Mouse (Mus musculus): ENCODE measurements around the gene Crybg1.
"Not testable (repeated sequence)": the region's sequence is repeated elsewhere in the genome, so short reads cannot be mapped to it uniquely, and the experiment has no call there.

The Crybg1 gene

GRCm38 (mm10) chr10:44005677-44006641 lies 142.7 kb downstream of the Crybg1 start:
- no peak for DNase-seq (ENCODE audit: low spot score)

GRCm38 (mm10) chr10:44004221-44004751 lies 144.4 kb downstream of the Crybg1 start:
- no peak for DNase-seq (ENCODE audit: low spot score)

DNA sequence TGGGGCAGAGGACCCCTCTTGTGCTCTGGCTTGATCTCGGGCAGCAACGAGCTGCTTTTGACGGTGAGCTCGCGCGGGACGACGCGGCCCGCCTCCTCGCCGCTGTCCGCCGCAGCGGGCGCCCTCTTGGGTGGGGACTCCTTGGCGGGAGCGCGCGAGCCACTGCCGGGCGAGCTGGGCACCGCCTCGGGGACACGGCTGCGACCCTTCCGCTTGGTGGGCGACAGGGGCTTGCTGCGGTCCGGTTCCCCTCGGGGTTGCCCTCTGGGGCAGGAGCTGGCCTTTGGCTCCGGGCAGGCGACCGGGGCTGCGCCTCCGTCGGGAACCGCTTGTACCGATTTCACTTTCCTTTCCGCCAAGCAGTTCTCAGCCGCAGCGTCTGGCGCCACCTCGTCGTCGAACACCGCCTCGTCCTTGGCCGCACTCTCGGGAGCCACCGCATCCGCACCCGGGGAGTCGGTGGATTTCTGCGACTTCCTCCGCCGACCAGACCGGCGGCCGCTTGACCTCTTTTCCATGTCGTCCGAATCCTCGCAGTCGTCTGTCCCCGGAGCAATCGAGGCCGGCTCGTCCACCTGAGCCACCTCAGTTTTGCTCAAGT lies 145.0 kb downstream of the Crybg1 start:
- no peak for DNase-seq (ENCODE audit: low spot score)

DNA sequence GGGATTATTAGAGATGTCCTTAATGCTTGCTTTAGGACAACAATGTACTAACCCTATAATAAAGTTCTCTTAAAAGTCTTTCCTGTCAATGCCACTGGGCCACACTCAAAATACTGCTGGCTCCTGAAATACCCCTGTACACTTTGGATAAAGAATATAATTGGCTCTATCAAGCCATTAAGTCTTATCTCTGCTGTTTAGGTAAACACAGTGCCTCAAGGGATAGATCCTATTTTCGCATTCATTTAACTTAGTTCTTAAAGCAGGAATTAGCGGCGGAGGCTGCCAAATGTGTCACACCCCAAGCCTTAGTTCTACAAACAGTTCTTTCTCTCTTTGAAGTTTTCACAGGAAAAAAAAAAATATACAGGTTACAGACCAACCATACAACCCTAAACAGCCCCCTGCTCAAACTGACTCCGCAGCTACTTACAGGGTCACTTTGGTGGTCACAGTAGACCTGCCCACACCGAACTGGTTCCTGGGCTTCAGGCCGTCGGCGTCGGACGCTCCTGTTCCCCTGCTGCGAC lies 145.6 kb downstream of the Crybg1 start:
- DNase-seq (ENCODE audit: low spot score), result no peak

DNA sequence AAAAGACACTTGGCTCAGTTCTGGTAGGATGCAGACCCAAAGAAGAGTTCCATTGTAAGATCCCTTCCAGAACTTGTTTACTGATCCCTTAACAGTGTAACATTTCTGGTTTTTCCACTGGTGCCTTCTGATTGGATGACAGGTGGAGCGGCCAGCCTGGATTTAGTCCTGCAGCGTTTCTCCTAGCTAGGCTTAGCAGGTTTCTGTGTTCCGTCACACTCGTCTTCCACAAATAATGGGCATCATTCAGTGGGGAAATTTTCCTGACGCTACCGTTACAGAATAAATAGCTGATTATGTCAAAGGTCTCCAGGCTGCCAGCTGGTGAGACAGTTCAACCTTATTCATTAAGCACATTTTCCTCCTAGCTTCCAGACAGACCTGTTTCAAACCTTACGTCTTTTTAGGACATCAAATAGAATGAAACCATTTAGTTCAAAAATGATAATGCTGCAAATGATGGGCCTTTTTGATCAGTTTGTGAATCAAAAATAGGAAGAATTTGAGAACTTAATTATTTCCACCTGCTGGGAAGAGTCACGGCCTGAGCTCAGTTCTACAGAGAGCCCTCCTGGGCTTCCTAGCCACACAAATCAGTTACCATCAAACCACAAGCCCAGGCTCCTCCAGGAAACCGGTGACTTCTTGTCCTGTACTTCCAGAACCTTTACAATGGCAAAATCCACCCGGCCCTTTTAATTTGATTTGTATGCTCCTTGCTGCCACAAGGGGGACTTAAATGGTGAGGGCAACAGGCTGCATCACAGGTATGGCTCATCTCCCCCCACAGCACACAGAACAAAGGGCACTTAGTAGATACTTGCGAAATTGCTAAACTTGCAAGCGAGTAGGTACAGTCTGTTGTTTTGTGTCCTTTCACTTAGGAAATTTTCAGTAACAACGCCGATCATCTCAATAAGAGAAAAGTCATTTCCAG lies 146.4 kb downstream of the Crybg1 start:
- no peak for DNase-seq (ENCODE audit: low spot score)

DNA sequence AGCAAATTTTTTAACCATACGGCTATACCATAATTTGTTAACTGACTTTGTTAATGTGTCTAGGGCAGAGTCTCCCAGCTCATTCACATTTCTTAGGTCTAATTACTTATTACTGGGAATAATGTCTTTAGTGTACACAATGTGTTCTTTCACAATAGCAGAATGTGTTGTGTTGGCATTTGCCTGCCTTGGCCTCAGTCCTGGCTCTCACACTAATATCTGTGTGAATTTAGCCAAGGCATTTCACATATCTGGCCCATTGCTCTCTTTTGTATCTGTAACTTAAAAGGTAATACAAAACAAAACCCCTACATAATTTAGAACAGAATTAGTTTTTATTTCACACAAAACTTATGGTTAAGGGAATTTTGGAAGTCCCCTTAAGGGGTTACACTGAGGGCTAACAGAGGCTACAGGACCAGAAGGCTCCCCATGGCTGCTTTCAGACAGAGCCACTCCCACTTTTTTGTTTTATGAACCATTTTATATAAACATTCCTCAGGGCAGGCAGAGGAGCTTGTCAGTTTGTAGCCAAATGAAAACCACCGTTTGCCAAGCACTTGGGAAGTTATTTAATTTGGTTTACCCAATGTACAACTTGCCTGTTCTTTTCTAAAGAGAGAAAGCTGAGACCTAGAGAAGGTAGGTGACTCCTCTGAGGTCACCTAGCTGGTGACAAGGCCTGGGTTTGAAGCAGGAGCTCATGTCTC lies 148.3 kb downstream of the Crybg1 start:
- no peak for DNase-seq (ENCODE audit: low spot score)

DNA sequence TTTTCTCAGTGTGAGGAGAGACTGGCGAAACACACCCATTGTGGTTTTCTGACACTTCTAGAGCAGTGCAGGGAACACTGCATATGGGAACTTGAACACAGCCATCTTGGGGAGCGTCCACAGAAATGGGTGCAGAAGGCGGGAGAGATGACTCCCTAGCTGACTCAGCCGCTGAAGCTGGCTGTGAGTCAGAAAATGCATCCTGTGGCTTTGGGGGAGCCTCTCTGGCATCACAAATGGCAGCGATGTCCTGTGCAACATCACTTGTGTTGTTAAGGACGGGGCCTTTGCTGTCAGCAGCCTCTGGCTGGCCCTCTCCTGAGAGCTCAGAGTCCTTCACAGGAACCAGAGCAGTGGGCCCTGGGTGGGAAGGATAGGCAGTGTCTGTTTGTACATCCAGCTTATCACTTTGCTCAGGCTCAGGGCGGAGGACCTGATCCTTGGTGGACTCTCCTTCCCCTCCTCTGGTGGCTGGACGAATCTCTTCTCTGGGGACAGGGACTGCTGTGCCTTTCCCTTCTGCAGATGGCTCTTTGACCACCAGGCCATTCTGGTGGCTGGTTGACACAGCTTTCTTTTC lies 150.1 kb downstream of the Crybg1 start:
- no peak for DNase-seq (ENCODE audit: low spot score)

DNA sequence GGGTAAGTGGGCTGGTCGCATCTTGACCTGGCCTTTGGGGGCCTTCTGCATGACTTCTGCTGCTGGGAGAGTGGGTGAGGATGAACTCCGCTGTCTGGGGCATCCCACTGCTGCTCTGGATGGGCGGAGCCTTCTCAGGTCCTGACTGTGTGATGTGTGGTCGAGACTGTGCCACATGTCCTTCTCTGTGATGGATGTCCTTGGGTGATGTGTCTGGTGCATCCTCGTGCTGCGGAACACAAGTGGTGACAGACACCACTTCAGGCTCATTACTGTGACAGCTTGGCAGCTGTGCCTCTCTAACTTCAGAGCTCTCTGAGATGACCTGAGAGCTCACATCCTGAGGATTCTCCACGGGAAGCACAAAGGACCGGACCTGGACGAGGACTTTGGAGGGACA lies 150.6 kb downstream of the Crybg1 start:
- DNase-seq (ENCODE audit: low spot score), result no peak

DNA sequence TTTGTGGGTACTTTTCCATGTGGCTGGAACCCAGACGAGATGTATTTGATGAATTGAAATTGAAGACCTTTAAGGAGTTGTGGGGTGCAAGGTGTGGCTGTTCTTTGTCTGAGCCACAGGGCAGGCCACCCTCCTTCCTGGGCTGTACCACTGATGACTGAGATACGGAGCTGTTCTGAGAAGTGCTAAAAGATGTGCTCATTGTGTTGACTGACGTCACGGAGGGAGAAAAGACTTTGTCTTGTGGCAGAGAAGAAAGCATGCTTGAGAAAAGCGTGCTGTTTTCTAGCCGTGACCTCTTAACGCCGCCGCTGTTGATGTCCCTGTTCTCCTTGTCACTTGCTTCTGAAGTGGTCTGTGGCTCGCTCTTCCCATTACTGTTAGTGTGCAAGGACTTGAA lies 151.4 kb downstream of the Crybg1 start:
- DNase-seq (ENCODE audit: low spot score), result no peak

DNA sequence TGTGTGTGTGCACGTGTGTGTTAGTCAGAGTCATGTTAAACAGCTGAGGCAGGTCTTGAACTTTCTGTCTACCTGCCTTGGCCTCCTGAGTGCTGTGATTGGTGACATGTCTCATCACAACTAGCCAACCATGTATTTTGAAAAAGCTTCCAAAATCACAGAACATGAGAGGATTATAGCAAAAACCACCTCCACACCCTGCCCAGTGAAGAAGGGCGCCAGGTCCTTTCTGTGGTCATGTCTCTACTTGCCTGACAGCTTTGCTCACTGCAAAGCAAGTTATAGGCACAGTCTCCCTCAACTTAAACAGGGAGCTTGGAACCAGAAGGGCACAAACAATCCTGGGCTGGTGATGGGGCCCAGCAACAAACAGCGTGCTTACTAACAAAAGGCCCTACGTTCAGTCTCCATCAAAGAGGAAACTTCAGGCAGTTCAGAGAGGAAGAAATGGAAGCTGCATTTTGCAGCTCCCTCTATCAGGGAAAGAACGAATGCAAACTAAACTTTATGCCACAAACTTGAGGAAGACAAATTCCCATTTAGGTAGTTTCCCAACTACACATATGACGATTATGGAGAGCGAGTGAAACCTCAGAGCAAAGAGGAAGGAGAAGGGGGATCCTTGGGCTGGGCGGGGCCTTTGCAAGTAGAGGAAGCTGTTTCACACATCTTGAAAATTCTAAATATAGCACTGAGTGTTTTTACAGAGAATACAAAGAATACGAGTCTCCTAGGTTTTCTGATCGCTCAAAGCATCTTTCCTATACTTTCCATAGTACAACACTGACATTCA lies 152.6 kb downstream of the Crybg1 start:
- DNase-seq (ENCODE audit: low spot score), result no peak

DNA sequence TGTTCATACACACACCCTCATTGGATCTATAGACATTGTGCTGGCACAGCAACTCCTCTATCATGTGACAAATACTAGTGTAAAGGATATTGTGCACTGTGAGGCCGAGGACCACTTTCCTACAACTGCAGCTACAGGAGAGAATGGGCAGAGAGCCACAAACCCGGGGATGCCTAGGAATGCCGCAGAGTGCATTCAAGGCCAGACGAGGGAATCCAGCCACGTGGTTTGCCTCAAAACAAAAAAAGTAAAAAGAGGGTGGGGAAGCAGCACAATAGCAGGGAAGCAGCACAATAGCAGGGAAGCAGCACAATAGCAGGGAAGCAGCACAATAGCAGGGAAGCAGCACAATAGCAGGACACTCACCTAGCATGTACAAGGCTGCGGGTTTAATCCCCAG lies 155.5 kb downstream of the Crybg1 start:
- no peak for DNase-seq (ENCODE audit: low spot score)

DNA sequence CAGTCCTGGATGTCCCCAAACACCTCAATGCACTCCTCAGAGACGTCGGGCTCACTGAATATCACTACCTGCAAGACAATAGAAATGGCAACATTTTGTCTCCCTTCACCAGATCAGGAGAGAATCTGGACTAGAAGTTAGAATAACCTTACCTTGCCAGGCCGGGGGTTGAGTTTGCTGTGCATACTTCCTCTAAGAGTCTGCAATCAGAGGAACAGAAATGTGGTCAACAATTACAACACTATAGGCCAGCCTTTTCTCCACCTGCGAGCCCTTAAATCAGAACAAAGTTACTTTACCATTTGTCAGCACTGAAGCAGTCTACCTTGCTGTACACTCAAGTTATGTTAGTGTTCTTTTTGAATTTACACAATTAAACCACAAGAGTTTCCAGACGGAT lies 156.1 kb downstream of the Crybg1 start:
- DNase-seq (ENCODE audit: low spot score), result no peak

DNA sequence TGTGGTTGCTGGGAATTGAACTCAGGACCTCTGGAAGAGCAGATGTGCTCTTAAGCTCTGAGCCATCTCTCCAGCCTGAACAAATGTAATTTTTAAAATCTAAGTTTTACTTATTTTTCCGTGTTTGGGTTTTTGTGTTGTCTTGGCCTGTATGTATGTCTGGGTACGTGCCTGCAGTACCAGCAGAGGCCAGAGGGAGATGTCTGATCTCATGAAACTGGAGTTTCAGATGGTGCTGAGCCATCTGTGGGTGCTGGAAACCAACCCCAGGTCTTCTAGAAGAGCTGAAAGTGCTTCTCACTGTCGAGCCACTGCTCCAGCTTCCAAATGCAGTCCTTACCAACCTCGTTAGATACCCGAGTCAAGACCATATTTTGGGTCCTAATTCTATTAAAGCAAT lies 157.4 kb downstream of the Crybg1 start:
- DNase-seq (ENCODE audit: low spot score), result no peak

DNA sequence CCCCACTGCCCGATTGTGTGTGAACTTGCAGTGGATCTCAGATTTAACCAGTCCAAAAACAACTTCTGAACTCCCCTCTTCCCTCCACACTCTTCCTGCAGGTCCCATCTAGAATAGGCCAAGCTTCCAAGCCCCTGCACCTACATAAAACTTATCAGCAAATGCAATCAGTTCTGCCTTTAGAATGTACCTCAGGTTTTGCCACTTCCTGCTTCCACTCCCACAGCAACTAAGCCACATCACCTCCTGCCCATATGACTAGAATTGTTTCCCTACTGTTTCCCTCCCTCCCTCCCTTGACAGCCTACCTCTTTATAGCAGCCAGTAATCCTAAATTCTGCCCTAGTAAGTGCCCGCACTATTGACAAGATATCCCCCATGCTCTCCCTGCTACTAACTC lies 164.8 kb downstream of the Crybg1 start:
- DNase-seq (ENCODE audit: low spot score), result no peak

DNA sequence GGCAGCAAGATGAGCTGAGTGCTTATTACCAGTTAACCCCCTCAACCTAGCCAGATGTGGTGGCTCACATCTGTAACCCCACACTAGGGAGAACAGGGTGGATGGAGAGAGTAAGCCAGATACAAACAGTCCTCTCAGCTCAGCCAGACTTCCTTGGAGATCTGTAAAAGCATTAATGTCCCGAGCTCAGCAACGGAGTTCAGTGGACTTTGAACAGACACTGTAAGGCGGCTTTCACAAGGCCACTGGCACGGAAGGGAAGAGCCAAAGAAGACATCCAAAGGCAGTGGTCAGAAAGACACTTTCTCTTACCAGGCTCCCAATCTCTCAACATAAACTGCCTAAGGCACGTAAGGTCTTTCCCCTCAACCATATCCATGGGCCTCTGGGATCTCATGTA lies 165.4 kb downstream of the Crybg1 start:
- DNase-seq (ENCODE audit: low spot score), result no peak

DNA sequence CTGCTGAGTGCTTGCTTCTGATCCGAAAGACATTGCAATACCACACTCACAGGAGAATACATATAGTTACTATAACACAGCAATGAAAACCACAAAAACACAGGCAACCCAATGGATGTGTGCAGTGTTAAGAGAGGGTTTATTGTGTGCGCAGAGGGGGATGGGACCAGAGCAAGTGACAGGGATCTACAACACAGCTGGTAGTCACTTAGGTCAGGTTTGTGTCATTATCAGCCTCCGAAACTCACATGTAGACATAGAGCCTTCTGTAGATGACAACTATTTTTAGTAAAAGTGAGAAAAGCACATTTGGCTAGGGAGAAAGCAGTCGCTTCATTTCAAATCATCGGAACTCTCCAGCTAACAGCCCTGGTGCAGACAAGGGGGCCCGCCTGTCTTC lies 166.2 kb downstream of the Crybg1 start:
- no peak for DNase-seq (ENCODE audit: low spot score)

- DNase-seq (ENCODE audit: low spot score), result not testable (repeated sequence)
Measured at GRCm38 (mm10) chr10:43980742-43981141, 167.9 kb downstream of the Crybg1 start.

- no peak for DNase-seq (ENCODE audit: low spot score)
Measured at GRCm38 (mm10) chr10:43980080-43980479, 168.6 kb downstream of the Crybg1 start.

DNA sequence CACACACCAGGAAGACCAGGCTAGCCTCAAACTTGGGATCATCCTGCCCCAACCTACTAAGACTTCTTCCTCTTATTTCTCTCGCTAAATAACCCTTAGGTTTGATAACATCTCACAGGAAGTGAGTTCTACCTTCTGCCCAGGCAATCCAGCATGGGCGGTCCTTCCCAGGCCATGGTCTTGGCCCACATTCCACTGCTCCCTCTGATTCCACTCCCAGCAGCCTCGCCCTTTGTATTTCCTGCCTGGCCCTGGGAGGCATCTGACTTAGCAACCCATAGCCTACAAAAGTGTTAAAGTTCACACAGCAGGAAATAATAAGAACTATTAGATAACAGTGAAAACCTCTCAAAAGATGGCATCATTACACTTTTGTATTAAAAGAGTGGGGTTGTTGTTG lies 171.3 kb downstream of the Crybg1 start:
- no peak for DNase-seq (ENCODE audit: low spot score)

DNA sequence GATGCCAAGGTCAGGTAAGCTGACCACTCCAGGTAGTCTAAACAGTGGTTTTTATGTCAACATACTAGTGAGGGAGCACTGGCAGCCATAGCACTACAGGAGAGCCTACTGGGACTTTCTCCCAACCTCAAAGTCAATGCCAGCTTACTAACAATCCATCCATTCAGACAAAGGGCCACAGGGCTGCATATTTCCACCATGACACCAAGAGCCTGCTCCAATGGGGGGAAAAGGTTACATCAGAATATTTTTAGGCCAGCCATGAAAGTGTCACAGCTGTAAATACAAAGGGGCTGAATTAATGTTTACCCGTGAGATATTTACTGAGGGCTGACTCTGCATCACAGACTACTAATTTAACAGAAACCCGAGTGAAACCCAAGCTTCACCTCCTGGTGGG lies 175.4 kb downstream of the Crybg1 start:
- no peak for DNase-seq (ENCODE audit: low spot score)

All from urinary bladder, postnatal 10 days (tissue).